Mouse (Mus musculus) kidney, adult 2 months (tissue): ENCODE measurements around the gene Rmi1.

ENCODE experiments used
- CTCF ChIP-seq: fragments of 200-500 bp; conservative IDR thresholded peaks from 2 replicates; pipeline ENCODE4 v1.5.1; 2011; ENCODE audit warnings: low read depth, mild to moderate bottlenecking, control low read depth, low read length, moderate library complexity, mixed read lengths; ENCODE audit not compliant: insufficient read depth, insufficient read length
- POLR2A ChIP-seq: fragments of 200-500 bp; IDR thresholded peaks from one replicate; pipeline ENCODE4 v1.6.1; 2011; ENCODE audit warnings: low read depth, low read length, control low read depth

DNA sequence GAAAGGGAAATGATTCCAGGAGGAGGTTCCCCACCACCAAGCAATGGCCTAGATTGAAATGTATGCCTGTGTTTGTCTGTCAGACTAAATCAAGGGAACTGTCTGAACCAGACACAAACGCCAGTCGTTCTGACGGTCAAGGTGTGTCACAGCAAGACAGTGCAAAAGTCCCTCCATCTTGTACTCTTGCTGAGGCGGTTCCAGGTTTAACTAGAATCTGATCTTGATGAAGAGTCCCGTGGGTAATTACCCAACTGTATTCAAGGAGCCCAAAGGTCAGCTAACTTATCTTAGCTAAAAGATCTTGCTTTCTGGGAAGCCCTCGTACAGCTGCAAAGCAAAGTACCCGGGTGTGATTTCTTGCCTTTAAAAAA, 16.5 kb upstream of the Rmi1 start:
- TF ChIP-seq CTCF (no peak), POLR2A (no peak)
